Mouse (Mus musculus) CD4-positive naive resting alpha-beta T cell, adult 57 days (primary cell): ENCODE data around the gene Rtca. TPM values are rescaled to one million over a fixed set of nuclear protein-coding genes. Genes with fewer than 3 reads are reported as not detected.

ENCODE experiments used
- total RNA-seq: library from RNA; stranded (reverse); gene quantifications from one replicate; pipeline ENCODE4 v1.2.4, GENCODE M21; 2023

The Rtca gene
- total RNA-seq = 20.4 TPM

GRCm38 (mm10) chr3:116507772-116508351, at the start of gene Rtca:
Rtca (minus strand) TSS chr3:116508208.

GRCm38 (mm10) chr3:116512904-116513716, 5.1 kb upstream of the Rtca start, which contains the start of gene Dbt:
Dbt (plus strand) TSS chr3:116513070.

Other genes starting within 250 kb of the Rtca start
- 22.8 TPM for gene Cdc14a, start 84.2 kb downstream of the Rtca start, total RNA-seq
- gene Dbt, start 4.9 kb upstream of the Rtca start, total RNA-seq = 11.7 TPM
- not detected for gene Lrrc39, start 54.8 kb upstream of the Rtca start, total RNA-seq
- gene Sass6, start 86.8 kb upstream of the Rtca start, total RNA-seq = 7.7 TPM
- 32.4 TPM for gene Trmt13, start 106.4 kb upstream of the Rtca start, total RNA-seq
- 92.9 TPM for gene Mfsd14a, start 154.5 kb upstream of the Rtca start, total RNA-seq
- gene Gm43191, start 173.1 kb upstream of the Rtca start, total RNA-seq = not detected
- gene Slc35a3, start 204.6 kb upstream of the Rtca start, total RNA-seq = 17.8 TPM